Mouse (Mus musculus): ENCODE data around the gene Shd.

GRCm38 (mm10) chr17:55971453-55971852 lies 1.2 kb downstream of the Shd start:
- TF ChIP-seq POLR2A (IDR thresholded peaks at IDR 0.05; ENCODE audit: borderline replicate concordance, control insufficient read depth, low read depth, low read length), result no peak
- TF ChIP-seq CTCF (IDR thresholded peaks at IDR 0.05; ENCODE audit: control insufficient read depth, insufficient read depth, low read length), result no peak
